Comparison of ENCODE assay signal across 10 mouse cellular contexts in the genomic region with DNA sequence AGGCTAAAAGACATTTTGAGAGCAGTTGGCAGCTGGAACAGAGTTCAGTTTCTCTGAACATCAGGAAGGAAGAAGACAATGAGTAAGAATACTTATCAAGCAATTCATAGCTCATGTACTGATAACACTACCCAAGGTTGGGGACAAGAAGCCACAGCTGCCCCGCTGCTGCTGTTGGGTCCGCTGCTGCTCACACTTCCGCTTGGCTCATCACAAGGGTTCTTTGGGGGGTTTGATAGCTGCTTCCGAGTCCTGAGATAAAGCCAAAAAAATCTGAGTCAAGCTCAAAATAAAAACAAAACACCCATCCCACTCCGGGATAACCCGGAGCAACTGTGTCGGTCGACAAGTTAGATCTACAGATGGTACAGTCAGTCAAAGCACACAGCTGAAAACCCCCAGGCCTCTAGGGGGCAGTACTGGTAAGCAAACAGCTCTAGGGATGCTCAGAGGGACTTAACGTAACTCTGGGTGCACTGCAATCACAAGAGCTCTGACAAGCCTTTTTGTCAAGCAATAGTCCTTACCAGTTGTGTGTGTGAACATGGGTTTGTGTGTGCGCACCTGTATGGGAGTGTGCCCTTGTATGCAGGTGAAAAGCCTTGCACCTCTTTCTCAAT.
DNase-seq lines count a peak whose midpoint lies in the region; ATAC-seq lines count a peak whose summit lies in the region.
"Had no signal": no experiment of that assay in that cellular context is flagged by ENCODE, and none has a peak within 500 bp of the region (broad histone marks: within the 10 kb centered on the region; RNA-seq: fewer than 3 reads in every experiment).

No protein-coding gene starts in this region.

- H3K4me1 ChIP-seq in heart, embryonic 11.5 days (ENCODE audit: control insufficient read depth, insufficient read depth, low read length) = no peaks in the 10 kb centered on the region; the same call in 1 of the 2 replicates
- H3K4me1 ChIP-seq in forebrain, embryonic 15.5 days = no peaks in the 10 kb centered on the region
- H3K4me1 ChIP-seq: hindbrain, embryonic 15.5 days; liver, embryonic 15.5 days had no signal

- no peak for ATAC-seq in heart, embryonic 11.5 days (replicated peaks; ENCODE audit: insufficient number of reproducible peaks, low FRiP score, low TSS enrichment)
- no peak for ATAC-seq in forebrain, embryonic 15.5 days (replicated peaks)

- no peak overlapping the region for H3K4me2 ChIP-seq in heart, embryonic 11.5 days
- no peak overlapping the region for H3K4me2 ChIP-seq in forebrain, embryonic 15.5 days (replicated peaks)
- H3K4me2 ChIP-seq: hindbrain, embryonic 15.5 days; liver, embryonic 15.5 days had no signal

- H3K36me3 ChIP-seq in heart, embryonic 11.5 days (ENCODE audit: control insufficient read depth, insufficient read depth, low read length) = no peaks in the 10 kb centered on the region
- H3K36me3 ChIP-seq in forebrain, embryonic 15.5 days = no peaks in the 10 kb centered on the region
- H3K36me3 ChIP-seq: liver, embryonic 15.5 days had no signal

- H3K27ac ChIP-seq in heart, embryonic 11.5 days (ENCODE audit: low read depth, low read length) = no peak overlapping the region
- no peak overlapping the region for H3K27ac ChIP-seq in forebrain, embryonic 15.5 days (replicated peaks)
- H3K27ac ChIP-seq: hindbrain, embryonic 15.5 days; liver, embryonic 15.5 days had no signal

- H3K27me3 ChIP-seq in heart, embryonic 11.5 days (ENCODE audit: control insufficient read depth, insufficient read depth, low read length) = no peaks in the 10 kb centered on the region
- no peaks in the 10 kb centered on the region for H3K27me3 ChIP-seq in forebrain, embryonic 15.5 days
- H3K27me3 ChIP-seq: hindbrain, embryonic 15.5 days; liver, embryonic 15.5 days had no signal

- no peak overlapping the region for H3K9ac ChIP-seq in heart, embryonic 11.5 days (ENCODE audit: low read depth, low read length)
- no peak overlapping the region for H3K9ac ChIP-seq in forebrain, embryonic 15.5 days (replicated peaks)
- H3K9ac ChIP-seq: hindbrain, embryonic 15.5 days; liver, embryonic 15.5 days had no signal

- no peak overlapping the region for H3K4me3 ChIP-seq in heart, embryonic 11.5 days (ENCODE audit: low read depth, low read length)
- H3K4me3 ChIP-seq in forebrain, embryonic 15.5 days = no peak overlapping the region
- H3K4me3 ChIP-seq: hindbrain, embryonic 15.5 days; liver, embryonic 15.5 days had no signal

- DNase-seq in heart, postnatal 4 days = peak; percentile 33
- peak; percentile 22 for DNase-seq in right cerebral cortex, postnatal 14 days
- no peak for DNase-seq in right cerebral cortex, postnatal 36 days (ENCODE audit: low spot score in 2 of 2)
- DNase-seq in brain, adult 2 months (ENCODE audit: low read depth, low spot score) = peak; percentile 14
- peak; percentile 41 for DNase-seq in thymus, postnatal 25 days
- no peak for DNase-seq in testis, postnatal 10 days (ENCODE audit: low spot score)

- WGBS in heart, embryonic 11.5 days (ENCODE audit: insufficient replicate concordance) = 85% methylated on average over 10 of the region's 10 CpGs
- 85% methylated on average over 10 of the region's 10 CpGs for WGBS in forebrain, embryonic 15.5 days

- no peaks in the 10 kb centered on the region for H3K9me3 ChIP-seq in heart, embryonic 11.5 days (replicated peaks; ENCODE audit: control insufficient read depth, low read length)
- no peaks in the 10 kb centered on the region for H3K9me3 ChIP-seq in forebrain, embryonic 15.5 days
- H3K9me3 ChIP-seq: hindbrain, embryonic 15.5 days; liver, embryonic 15.5 days had no signal

Comparison
In these comparisons a context has a peak if more than half of its experiments do, and no peak if none do; other contexts are left out.
1. DNase-seq: peak in heart, postnatal 4 days (single experiment), right cerebral cortex, postnatal 14 days (single experiment), brain, adult 2 months (single experiment) and thymus, postnatal 25 days (single experiment); none in right cerebral cortex, postnatal 36 days (0 of 2) and testis, postnatal 10 days (single experiment).